Comparison of ENCODE assay signal across 8 mouse cellular contexts in the genomic region with DNA sequence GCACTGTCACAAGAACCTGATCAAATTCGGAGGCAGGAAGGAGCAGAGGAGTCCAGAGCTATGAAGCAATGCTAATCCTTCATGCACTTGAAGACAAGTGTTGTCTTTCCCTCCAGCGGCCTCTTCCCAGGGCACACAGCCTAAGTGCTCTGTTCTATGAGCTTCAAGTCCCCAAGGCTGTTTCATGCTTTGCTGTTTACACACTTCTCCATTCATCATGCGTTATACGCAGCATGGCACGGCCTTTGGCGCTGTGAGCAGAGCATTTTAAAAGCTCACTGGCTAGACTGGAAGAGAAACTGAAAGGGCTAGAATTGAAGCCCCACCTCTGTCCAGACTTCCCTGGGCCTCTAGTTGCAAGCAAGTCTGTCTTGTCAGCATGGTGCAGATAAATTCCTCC. TPM values are rescaled to one million over a fixed set of nuclear protein-coding genes. Genes with fewer than 3 reads are reported as not detected.
DNase-seq lines count a peak whose midpoint lies in the region; ATAC-seq lines count a peak whose summit lies in the region.
"Had no signal": no experiment of that assay in that cellular context is flagged by ENCODE, and none has a peak within 500 bp of the region (broad histone marks: within the 10 kb centered on the region; RNA-seq: fewer than 3 reads in every experiment).

No protein-coding gene starts in this region.

- no peak for ATAC-seq in heart, embryonic 12.5 days (ENCODE audit: insufficient number of reproducible peaks, low FRiP score)
- 0 out of 2 replicates have a peak, but pooled peaks have one; percentile 29 for ATAC-seq in liver, embryonic 11.5 days (replicated peaks; ENCODE audit: low FRiP score)
- no peak for ATAC-seq in neural tube, embryonic 15.5 days (ENCODE audit: low FRiP score)

- peak overlapping the region; percentile 29; the same call in 1 of the 2 replicates for H3K4me2 ChIP-seq in heart, embryonic 12.5 days
- H3K4me2 ChIP-seq in liver, embryonic 11.5 days = no peak overlapping the region
- H3K4me2 ChIP-seq in neural tube, embryonic 15.5 days = peak overlapping the region; percentile 17; the same call in 1 of the 2 replicates
- H3K4me2 ChIP-seq: limb, embryonic 15.5 days had no signal

- peak; percentile 41 for DNase-seq in B cell, adult 2 months
- DNase-seq in NIH3T3 (ENCODE audit: low read depth) (peak; percentile 54), MN1 (ENCODE audit: low spot score) (no peak)
- DNase-seq in liver, embryonic 11.5 days (ENCODE audit: low spot score) = no peak
- no peak for DNase-seq in testis, postnatal 10 days (ENCODE audit: low spot score)

- no peaks in the 10 kb centered on the region for H3K9me3 ChIP-seq in heart, embryonic 12.5 days (replicated peaks)
- no peaks in the 10 kb centered on the region for H3K9me3 ChIP-seq in liver, embryonic 11.5 days (ENCODE audit: control insufficient read depth, low read length)
- no peaks in the 10 kb centered on the region for H3K9me3 ChIP-seq in neural tube, embryonic 15.5 days (replicated peaks)
- H3K9me3 ChIP-seq: limb, embryonic 15.5 days had no signal

- peaks cover 81% of the 10 kb centered on the region for H3K4me1 ChIP-seq in heart, embryonic 12.5 days (replicated peaks)
- peaks cover 13% of the 10 kb centered on the region for H3K4me1 ChIP-seq in liver, embryonic 11.5 days (replicated peaks; ENCODE audit: control insufficient read depth, insufficient read depth, low read length)
- H3K4me1 ChIP-seq in neural tube, embryonic 15.5 days = peaks cover 83% of the 10 kb centered on the region

- peak overlapping the region; percentile 56; the same call in 1 of the 2 replicates for H3K27ac ChIP-seq in heart, embryonic 12.5 days (ENCODE audit: poor library complexity, severe bottlenecking)
- H3K27ac ChIP-seq in liver, embryonic 11.5 days (ENCODE audit: low read depth, low read length) = no peak overlapping the region
- H3K27ac ChIP-seq in neural tube, embryonic 15.5 days (replicated peaks) = peak overlapping the region; percentile 18; the same call in 1 of the 2 replicates
- H3K27ac ChIP-seq: limb, embryonic 15.5 days had no signal

- WGBS in heart, embryonic 12.5 days = 55% methylated on average over 6 of the region's 6 CpGs
- WGBS in liver, embryonic 11.5 days = 67% methylated on average over 6 of the region's 6 CpGs
- WGBS in neural tube, embryonic 15.5 days = 17% methylated on average over 6 of the region's 6 CpGs

- no peaks in the 10 kb centered on the region for H3K36me3 ChIP-seq in heart, embryonic 12.5 days
- H3K36me3 ChIP-seq in liver, embryonic 11.5 days (ENCODE audit: control insufficient read depth, insufficient read depth, low read length) = no peaks in the 10 kb centered on the region
- no peaks in the 10 kb centered on the region for H3K36me3 ChIP-seq in neural tube, embryonic 15.5 days
- H3K36me3 ChIP-seq: limb, embryonic 15.5 days had no signal

- H3K4me3 ChIP-seq in heart, embryonic 12.5 days = no peak overlapping the region
- H3K4me3 ChIP-seq in liver, embryonic 11.5 days (ENCODE audit: low read depth, low read length) = no peak overlapping the region
- no peak overlapping the region for H3K4me3 ChIP-seq in neural tube, embryonic 15.5 days (replicated peaks)
- H3K4me3 ChIP-seq: limb, embryonic 15.5 days had no signal

- H3K27me3 ChIP-seq in heart, embryonic 12.5 days (replicated peaks) = no peaks in the 10 kb centered on the region
- H3K27me3 ChIP-seq in liver, embryonic 11.5 days (replicated peaks; ENCODE audit: control insufficient read depth, insufficient read depth, low read length) = no peaks in the 10 kb centered on the region
- H3K27me3 ChIP-seq in neural tube, embryonic 15.5 days (replicated peaks) = no peaks in the 10 kb centered on the region
- H3K27me3 ChIP-seq: limb, embryonic 15.5 days had no signal

- H3K9ac ChIP-seq in heart, embryonic 12.5 days = no peak overlapping the region
- H3K9ac ChIP-seq in liver, embryonic 11.5 days (ENCODE audit: low read depth, low read length) = no peak overlapping the region
- no peak overlapping the region for H3K9ac ChIP-seq in neural tube, embryonic 15.5 days (replicated peaks)
- H3K9ac ChIP-seq: limb, embryonic 15.5 days had no signal

RNA-seq across cellular contexts. Expression of gene Maml2, which starts 6.2 kb away (rescaled TPM):
- 11.6 and 12.3 TPM in 2 replicates for polyA plus RNA-seq in heart, embryonic 12.5 days (2016; fragmentation: Nextera tagmentation; extraction: Ambion mirVana)
- polyA plus RNA-seq in liver, embryonic 11.5 days (2014; fragmentation: Nextera tagmentation; extraction: Ambion mirVana) = 2.6 and 3.4 TPM in 2 replicates
- polyA plus RNA-seq in neural tube, embryonic 15.5 days (2015; fragmentation: Nextera tagmentation; extraction: Ambion mirVana) = 12.0 TPM in 2 replicates

RNA-seq across cellular contexts. Expression of gene Ccdc82, which starts 57.2 kb away (rescaled TPM):
- 8.5 and 9.5 TPM in 2 replicates for polyA plus RNA-seq in heart, embryonic 12.5 days (2016; fragmentation: Nextera tagmentation; extraction: Ambion mirVana)
- 15.1 and 15.5 TPM in 2 replicates for polyA plus RNA-seq in liver, embryonic 11.5 days (2014; fragmentation: Nextera tagmentation; extraction: Ambion mirVana)
- polyA plus RNA-seq in neural tube, embryonic 15.5 days (2015; fragmentation: Nextera tagmentation; extraction: Ambion mirVana) = 14.1 and 14.6 TPM in 2 replicates

RNA-seq across cellular contexts. Expression of gene Jrkl, which starts 58.3 kb away (rescaled TPM):
- 9.5 and 10.2 TPM in 2 replicates for polyA plus RNA-seq in heart, embryonic 12.5 days (2016; fragmentation: Nextera tagmentation; extraction: Ambion mirVana)
- polyA plus RNA-seq in liver, embryonic 11.5 days (2014; fragmentation: Nextera tagmentation; extraction: Ambion mirVana) = 3.0 and 3.3 TPM in 2 replicates
- polyA plus RNA-seq in neural tube, embryonic 15.5 days (2015; fragmentation: Nextera tagmentation; extraction: Ambion mirVana) = 9.6 and 10.2 TPM in 2 replicates

Comparison
In these comparisons a context has a peak if more than half of its experiments do, and no peak if none do; other contexts are left out.
1. DNase-seq: peak in B cell, adult 2 months (2 of 2) and NIH3T3 (single experiment); none in liver, embryonic 11.5 days (single experiment), MN1 (single experiment) and testis, postnatal 10 days (single experiment).